ENCODE assay signal across 9 mouse cellular contexts in genomic region chr11:19991303-19991976, GRCm38 (mm10).
A peak's percentile ranks its signal among the peaks of the same experiment; 100 is the strongest.
DNase-seq lines count a peak whose midpoint lies in the region; ATAC-seq and TF ChIP-seq lines count a peak whose summit lies in the region.
"Had no signal": no experiment of that assay in that cellular context is flagged by ENCODE, and none has a peak within 500 bp of the region (broad histone marks: within the 10 kb centered on the region; RNA-seq: fewer than 3 reads in every experiment).

No protein-coding gene starts in this region.

- no peaks in the 10 kb centered on the region for H3K9me3 ChIP-seq in forebrain, postnatal 0 days (ENCODE audit: low read length)
- no peaks in the 10 kb centered on the region for H3K9me3 ChIP-seq in forebrain, embryonic 16.5 days (ENCODE audit: control insufficient read depth, low read length)
- no peaks in the 10 kb centered on the region for H3K9me3 ChIP-seq in lung, embryonic 15.5 days
- H3K9me3 ChIP-seq in kidney, embryonic 14.5 days (ENCODE audit: control insufficient read depth, low read length), result no peaks in the 10 kb centered on the region
- no peaks in the 10 kb centered on the region for H3K9me3 ChIP-seq in stomach, embryonic 14.5 days (ENCODE audit: control insufficient read depth, low read depth, low read length)
- H3K9me3 ChIP-seq: midbrain, embryonic 12.5 days had no signal

- no peaks in the 10 kb centered on the region for H3K27me3 ChIP-seq in forebrain, postnatal 0 days (ENCODE audit: insufficient read depth, low read length)
- H3K27me3 ChIP-seq in forebrain, embryonic 16.5 days (replicated peaks; ENCODE audit: control insufficient read depth, insufficient read depth, low read length), result no peaks in the 10 kb centered on the region
- H3K27me3 ChIP-seq in lung, embryonic 15.5 days, result no peaks in the 10 kb centered on the region
- no peaks in the 10 kb centered on the region for H3K27me3 ChIP-seq in kidney, embryonic 14.5 days (ENCODE audit: control insufficient read depth, insufficient read depth, low read length)
- no peaks in the 10 kb centered on the region for H3K27me3 ChIP-seq in stomach, embryonic 14.5 days (ENCODE audit: control insufficient read depth, insufficient read depth, low read length)
- H3K27me3 ChIP-seq: midbrain, embryonic 12.5 days had no signal

- no peak for TF ChIP-seq CTCF in forebrain, postnatal 0 days (IDR thresholded peaks at IDR 0.05; ENCODE audit: low read depth)

- no peaks in the 10 kb centered on the region for H3K36me3 ChIP-seq in forebrain, postnatal 0 days (ENCODE audit: insufficient read depth)
- no peaks in the 10 kb centered on the region for H3K36me3 ChIP-seq in forebrain, embryonic 16.5 days (ENCODE audit: control insufficient read depth, insufficient read depth)
- no peaks in the 10 kb centered on the region for H3K36me3 ChIP-seq in lung, embryonic 15.5 days
- no peaks in the 10 kb centered on the region for H3K36me3 ChIP-seq in kidney, embryonic 14.5 days (ENCODE audit: control insufficient read depth, insufficient read depth, low read length)
- no peaks in the 10 kb centered on the region for H3K36me3 ChIP-seq in stomach, embryonic 14.5 days (ENCODE audit: control insufficient read depth, insufficient read depth, low read length)
- H3K36me3 ChIP-seq: midbrain, embryonic 12.5 days had no signal

- no peak overlapping the region for H3K9ac ChIP-seq in forebrain, postnatal 0 days
- H3K9ac ChIP-seq in forebrain, embryonic 16.5 days (replicated peaks; ENCODE audit: low read depth, low read length), result no peak overlapping the region
- H3K9ac ChIP-seq in lung, embryonic 15.5 days, result no peak overlapping the region
- H3K9ac ChIP-seq in kidney, embryonic 14.5 days (ENCODE audit: low read depth, low read length), result no peak overlapping the region
- no peak overlapping the region for H3K9ac ChIP-seq in stomach, embryonic 14.5 days (replicated peaks; ENCODE audit: low read depth, low read length)
- H3K9ac ChIP-seq: midbrain, embryonic 12.5 days had no signal

- no peak overlapping the region for H3K27ac ChIP-seq in forebrain, postnatal 0 days (ENCODE audit: low read depth, low read length)
- H3K27ac ChIP-seq in forebrain, embryonic 16.5 days (ENCODE audit: low read length), result no peak overlapping the region
- peak overlapping the region; percentile 70 for H3K27ac ChIP-seq in lung, embryonic 15.5 days
- H3K27ac ChIP-seq in kidney, embryonic 14.5 days (ENCODE audit: low read depth, low read length), result peak overlapping the region; percentile 61; the same call in 1 of the 2 replicates
- H3K27ac ChIP-seq in stomach, embryonic 14.5 days (ENCODE audit: low read length), result peak overlapping the region; percentile 77
- H3K27ac ChIP-seq: midbrain, embryonic 12.5 days had no signal

- peaks cover 2% of the 10 kb centered on the region; the same call in 1 of the 2 replicates for H3K4me1 ChIP-seq in forebrain, postnatal 0 days (ENCODE audit: insufficient read depth)
- peaks cover 10% of the 10 kb centered on the region for H3K4me1 ChIP-seq in forebrain, embryonic 16.5 days (replicated peaks; ENCODE audit: control insufficient read depth, insufficient read depth, low read length)
- H3K4me1 ChIP-seq in lung, embryonic 15.5 days, result peaks cover 54% of the 10 kb centered on the region
- peaks cover 66% of the 10 kb centered on the region for H3K4me1 ChIP-seq in kidney, embryonic 14.5 days (ENCODE audit: control insufficient read depth, insufficient read depth, low read length)
- H3K4me1 ChIP-seq in stomach, embryonic 14.5 days (ENCODE audit: control insufficient read depth, insufficient read depth, low read length), result peaks cover 55% of the 10 kb centered on the region

- H3K4me2 ChIP-seq in forebrain, postnatal 0 days (ENCODE audit: low read depth), result no peak overlapping the region
- no peak overlapping the region for H3K4me2 ChIP-seq in forebrain, embryonic 16.5 days (ENCODE audit: low read length)
- H3K4me2 ChIP-seq in lung, embryonic 15.5 days, result no peak overlapping the region
- H3K4me2 ChIP-seq in kidney, embryonic 14.5 days (replicated peaks; ENCODE audit: low read depth, low read length), result no peak overlapping the region
- H3K4me2 ChIP-seq in stomach, embryonic 14.5 days (replicated peaks; ENCODE audit: low read depth, low read length), result no peak overlapping the region; the same call in 1 of the 2 replicates
- H3K4me2 ChIP-seq: midbrain, embryonic 12.5 days had no signal

- peak; percentile 38 for ATAC-seq in forebrain, postnatal 0 days
- no peak for ATAC-seq in forebrain, embryonic 16.5 days
- ATAC-seq in lung, embryonic 15.5 days (ENCODE audit: borderline replicate concordance, extremely low read depth, low FRiP score, low TSS enrichment), result peak; percentile 9; the same call in 1 of the 2 replicates
- ATAC-seq in kidney, embryonic 14.5 days (ENCODE audit: low FRiP score, low TSS enrichment), result no peak
- no peak for ATAC-seq in stomach, embryonic 14.5 days (ENCODE audit: insufficient number of reproducible peaks, insufficient read depth, low FRiP score, low read depth)

- DNase-seq in forebrain, postnatal 0 days, result no peak
- DNase-seq in lung, postnatal 36 days, result no peak
- DNase-seq in testis, postnatal 10 days (ENCODE audit: low spot score), result no peak
- no peak for DNase-seq in adrenal gland, postnatal 25 days

- H3K4me3 ChIP-seq in forebrain, postnatal 0 days (ENCODE audit: low read depth, low read length), result no peak overlapping the region
- no peak overlapping the region for H3K4me3 ChIP-seq in forebrain, embryonic 16.5 days (replicated peaks; ENCODE audit: low read length)
- H3K4me3 ChIP-seq in lung, embryonic 15.5 days, result no peak overlapping the region
- no peak overlapping the region for H3K4me3 ChIP-seq in kidney, embryonic 14.5 days (ENCODE audit: low read length)
- H3K4me3 ChIP-seq in stomach, embryonic 14.5 days (ENCODE audit: low read depth, low read length), result no peak overlapping the region
- H3K4me3 ChIP-seq: midbrain, embryonic 12.5 days had no signal

- WGBS in forebrain, postnatal 0 days, result 51% methylated on average over 12 of the region's 12 CpGs
- WGBS in forebrain, embryonic 16.5 days, result 55% methylated on average over 12 of the region's 12 CpGs
- WGBS in lung, embryonic 15.5 days, result 30% methylated on average over 12 of the region's 12 CpGs
- WGBS in kidney, embryonic 14.5 days, result 48% methylated on average over 12 of the region's 12 CpGs
- WGBS in stomach, embryonic 14.5 days, result 32% methylated on average over 12 of the region's 12 CpGs

Comparison
In these comparisons a context has a peak if more than half of its experiments do, and no peak if none do; other contexts are left out.
1. ATAC-seq: peak in forebrain, postnatal 0 days (single experiment) and lung, embryonic 15.5 days (single experiment); none in forebrain, embryonic 16.5 days (single experiment), kidney, embryonic 14.5 days (single experiment) and stomach, embryonic 14.5 days (single experiment).
2. H3K27ac ChIP-seq: peak in lung, embryonic 15.5 days (single experiment), kidney, embryonic 14.5 days (single experiment) and stomach, embryonic 14.5 days (single experiment); none in forebrain, postnatal 0 days (single experiment) and forebrain, embryonic 16.5 days (single experiment).